Comparison of ENCODE assay signal across 8 mouse cellular contexts in genomic region chr2:147256696-147257095, GRCm38 (mm10).
DNase-seq lines count a peak whose midpoint lies in the region; ATAC-seq and TF ChIP-seq lines count a peak whose summit lies in the region.

No protein-coding gene starts in this region.

- H3K36me3 ChIP-seq in hindbrain, postnatal 0 days (ENCODE audit: insufficient read depth, low read length): no peaks in the 10 kb centered on the region

- H3K4me2 ChIP-seq in hindbrain, postnatal 0 days (ENCODE audit: low read depth, low read length): no peak overlapping the region

- no peaks in the 10 kb centered on the region for H3K27me3 ChIP-seq in hindbrain, postnatal 0 days (ENCODE audit: insufficient read depth, low read length)

- no peak; the same call in 1 of the 2 replicates for ATAC-seq in hindbrain, postnatal 0 days
- peak; percentile 92 for ATAC-seq in megakaryocyte progenitor cell, adult 5-6 weeks (replicated peaks; ENCODE audit: poor library complexity)

- 16% methylated on average over 6 of the region's 6 CpGs for WGBS in hindbrain, postnatal 0 days

- H3K9ac ChIP-seq in hindbrain, postnatal 0 days (replicated peaks; ENCODE audit: low read length): no peak overlapping the region

- H3K27ac ChIP-seq in hindbrain, postnatal 0 days: no peak overlapping the region

- TF ChIP-seq CTCF in hindbrain, postnatal 0 days (IDR thresholded peaks at IDR 0.05; ENCODE audit: low read depth): peak; percentile 75

- H3K4me3 ChIP-seq in hindbrain, postnatal 0 days (ENCODE audit: low read length): no peak overlapping the region

- DNase-seq in heart, adult 8-10 months (ENCODE audit: low spot score): peak; percentile 22
- no peak for DNase-seq in heart, adult 11 months
- peak; percentile 14 for DNase-seq in adrenal gland, adult 8-10 months
- peak; percentile 54 for DNase-seq in embryo, embryonic 11.5 days (ENCODE audit: low read depth, low spot score)
- peak; percentile 80 for DNase-seq in hindbrain, postnatal 0 days (ENCODE audit: low spot score)
- peak; percentile 25 for DNase-seq in left cerebral cortex, adult 11 months (ENCODE audit: low spot score)
- peak; percentile 6 for DNase-seq in telencephalon, adult 2 months (ENCODE audit: low read depth, low spot score)

- no peaks in the 10 kb centered on the region for H3K9me3 ChIP-seq in hindbrain, postnatal 0 days (ENCODE audit: low read length)

- H3K4me1 ChIP-seq in hindbrain, postnatal 0 days (ENCODE audit: insufficient read depth, low read length): no peaks in the 10 kb centered on the region
